Mouse (Mus musculus): ENCODE measurements around the gene Gpr35.

Gpr35 gene

DNA sequence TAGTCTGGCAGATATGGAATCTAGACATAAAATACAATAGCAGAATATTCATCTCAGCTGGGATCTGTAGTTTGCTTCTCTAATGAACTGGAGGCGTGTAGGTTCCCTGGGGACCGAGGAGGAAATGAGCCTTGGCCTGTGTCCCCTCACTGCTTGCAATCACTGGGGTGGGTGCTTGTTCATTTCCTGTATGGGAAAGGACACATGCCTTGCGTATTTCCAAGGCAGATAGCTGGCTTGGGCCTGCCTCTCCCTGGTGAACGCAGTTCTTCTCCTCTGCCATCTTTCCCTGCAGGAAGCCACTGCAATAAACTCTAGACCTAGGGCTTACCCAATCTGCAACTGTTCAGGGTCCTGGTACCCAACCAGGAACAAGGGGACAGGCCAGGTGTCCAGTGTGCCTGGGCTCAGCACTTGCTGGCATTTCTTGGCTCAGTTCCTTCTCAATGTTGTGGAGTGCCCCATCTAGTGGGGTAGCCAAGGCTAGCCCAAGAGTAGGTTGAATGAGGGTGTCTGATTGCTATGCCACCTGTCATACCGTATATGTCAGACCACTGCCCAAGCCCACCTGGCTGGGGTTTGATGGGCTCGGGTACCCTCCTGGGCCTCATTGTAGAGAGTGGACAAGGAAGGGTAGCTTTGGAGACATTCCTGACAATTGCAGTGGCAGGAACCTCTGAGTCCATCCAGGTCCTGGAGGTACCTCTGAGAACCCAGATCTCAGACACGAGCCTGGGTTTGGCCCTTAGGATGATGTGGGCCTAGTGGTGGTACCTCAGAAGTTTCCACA is 30.6 kb downstream of the Gpr35 start:
- peak in 1 of 2 experiments; percentile 18 for DNase-seq (ENCODE audit: low spot score in 2 of 2)

DNA sequence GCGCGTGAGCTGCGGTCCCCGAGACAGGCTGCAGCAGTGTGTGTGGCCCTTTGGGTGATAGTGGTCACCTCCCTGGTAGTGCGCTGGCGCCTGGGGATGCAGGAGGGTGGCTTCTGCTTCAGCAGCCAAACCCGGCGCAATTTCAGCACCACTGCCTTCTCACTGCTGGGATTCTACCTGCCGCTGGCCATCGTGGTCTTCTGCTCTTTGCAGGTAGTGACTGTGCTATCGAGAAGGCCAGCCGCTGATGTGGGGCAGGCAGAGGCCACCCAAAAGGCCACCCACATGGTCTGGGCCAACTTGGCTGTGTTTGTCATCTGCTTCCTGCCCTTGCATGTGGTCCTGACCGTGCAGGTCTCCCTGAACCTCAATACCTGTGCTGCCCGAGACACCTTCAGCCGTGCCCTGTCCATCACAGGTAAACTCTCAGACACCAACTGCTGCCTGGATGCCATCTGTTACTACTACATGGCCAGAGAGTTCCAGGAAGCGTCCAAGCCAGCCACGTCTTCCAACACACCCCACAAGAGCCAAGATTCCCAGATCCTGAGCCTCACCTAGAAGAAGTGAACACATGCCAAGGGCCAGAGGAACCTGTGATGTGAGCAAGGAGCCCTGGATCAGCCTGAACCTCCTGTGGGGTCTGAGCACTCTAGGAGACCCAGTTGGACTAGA is 32.4 kb downstream of the Gpr35 start:
- DNase-seq (ENCODE audit: low spot score in 2 of 2): peak in 1 of 2 experiments; percentile 10

DNA sequence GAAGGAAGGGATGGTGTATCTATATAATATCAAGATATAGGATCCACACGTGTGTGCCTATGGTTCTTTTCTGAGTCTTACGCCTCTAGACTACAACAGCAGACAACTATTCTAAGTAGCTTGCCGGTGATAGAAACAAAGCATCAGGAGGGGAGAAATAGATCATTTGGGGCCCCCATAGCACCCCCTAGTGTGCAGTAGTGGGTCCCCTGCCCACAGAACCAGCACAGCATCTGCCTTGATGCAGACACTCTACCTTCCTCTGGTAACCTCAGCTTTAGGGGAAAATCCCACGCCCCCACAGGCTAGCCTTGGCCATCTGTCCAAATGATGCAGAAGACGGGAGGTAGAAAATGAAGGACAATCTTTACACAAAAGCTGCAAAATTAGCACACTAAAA is 34.3 kb downstream of the Gpr35 start:
- DNase-seq (ENCODE audit: low spot score in 2 of 2): peak in 1 of 2 experiments; percentile 25

DNA sequence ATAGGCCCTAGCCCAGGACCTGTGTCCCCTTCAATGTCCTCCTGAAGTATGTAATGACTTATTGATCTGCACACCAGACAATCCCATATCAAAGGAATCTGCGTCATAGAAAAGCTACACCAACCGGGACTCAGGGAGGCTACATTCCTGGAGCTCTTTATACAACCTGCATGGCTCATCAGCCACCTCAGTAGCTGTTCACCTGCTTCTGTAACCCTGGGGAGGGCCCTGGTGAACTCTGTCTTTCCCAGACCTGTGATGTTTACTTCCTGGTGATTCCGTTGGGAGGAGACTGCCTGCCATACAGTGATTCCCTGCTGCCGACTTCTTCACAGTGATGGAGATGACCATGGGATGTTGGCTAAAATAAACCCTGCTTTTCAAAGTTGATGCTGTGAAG is 38.2 kb downstream of the Gpr35 start:
- peak in 1 of 2 experiments; percentile 5 for DNase-seq (ENCODE audit: low spot score in 2 of 2)

DNA sequence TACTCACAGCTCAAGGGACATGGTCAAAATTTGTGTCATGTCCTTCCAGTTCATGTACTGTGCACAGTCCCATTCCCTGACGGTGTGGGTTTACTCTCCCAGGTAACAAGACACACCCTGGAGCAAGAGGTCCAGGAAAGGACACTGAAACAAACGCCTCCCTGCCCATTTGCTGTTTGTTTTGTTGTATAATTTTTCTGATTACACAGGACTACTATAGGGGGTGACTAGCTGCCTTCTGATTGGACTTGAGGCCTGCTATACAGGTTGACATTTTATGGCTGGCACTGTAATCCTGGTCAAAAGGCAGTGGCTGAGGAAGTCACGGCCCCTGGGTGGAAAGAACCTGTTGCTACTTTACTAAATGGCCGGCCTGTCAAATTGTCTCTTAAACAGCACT is 39.2 kb downstream of the Gpr35 start:
- DNase-seq (ENCODE audit: low spot score in 2 of 2): peak in 1 of 2 experiments; percentile 4

DNA sequence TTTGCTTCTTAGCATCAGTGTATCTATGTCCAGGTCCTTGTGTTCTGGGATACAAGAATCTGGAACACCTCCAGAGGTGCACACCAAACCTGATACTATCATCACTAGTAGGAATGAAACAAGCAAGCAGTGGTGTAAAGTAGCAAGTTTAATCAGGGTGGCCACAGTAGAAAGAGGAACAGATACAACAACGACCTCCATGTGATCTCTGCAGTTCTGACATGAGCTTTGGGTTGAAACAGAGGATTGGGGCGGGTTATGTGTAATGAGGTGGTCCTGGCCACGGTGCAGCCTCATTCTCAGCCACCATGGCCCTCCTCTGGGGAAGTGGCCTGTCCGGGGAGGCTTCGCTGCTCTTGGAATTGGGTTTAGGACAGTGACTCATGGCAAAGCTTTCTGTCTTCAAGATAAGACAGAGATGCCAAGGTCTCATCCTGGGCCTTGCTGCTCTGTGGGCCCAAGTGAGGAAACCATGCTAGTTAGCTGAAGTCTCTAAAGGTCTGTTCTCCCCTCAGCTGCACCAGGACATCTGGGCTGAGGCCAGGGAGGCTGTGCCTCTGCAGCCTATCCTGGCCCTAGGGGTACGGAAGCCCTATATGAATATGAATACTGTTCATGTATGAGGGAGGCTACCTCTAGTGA is 41.7 kb downstream of the Gpr35 start:
- DNase-seq (ENCODE audit: low spot score in 2 of 2): no peak

DNA sequence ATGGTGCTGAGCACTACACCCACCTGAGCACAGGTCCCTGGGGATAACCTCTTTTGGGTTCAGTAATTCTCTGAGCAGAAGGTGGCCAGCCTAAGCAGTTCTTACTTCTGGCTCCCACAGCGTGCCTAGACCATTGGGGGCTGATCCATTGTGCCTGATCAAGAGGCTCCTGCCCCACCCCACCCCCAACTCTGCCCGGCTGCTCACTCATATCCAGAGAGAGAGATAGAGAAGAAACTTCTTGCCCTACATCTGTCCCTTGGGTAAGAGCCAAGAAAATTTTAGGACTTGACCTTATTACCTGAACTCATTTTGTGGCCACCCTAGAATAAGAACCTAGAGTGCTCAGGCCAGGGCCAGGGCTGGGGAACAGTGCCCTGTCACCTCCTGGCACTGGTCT is 42.2 kb downstream of the Gpr35 start:
- no peak for DNase-seq (ENCODE audit: low spot score in 2 of 2)

DNA sequence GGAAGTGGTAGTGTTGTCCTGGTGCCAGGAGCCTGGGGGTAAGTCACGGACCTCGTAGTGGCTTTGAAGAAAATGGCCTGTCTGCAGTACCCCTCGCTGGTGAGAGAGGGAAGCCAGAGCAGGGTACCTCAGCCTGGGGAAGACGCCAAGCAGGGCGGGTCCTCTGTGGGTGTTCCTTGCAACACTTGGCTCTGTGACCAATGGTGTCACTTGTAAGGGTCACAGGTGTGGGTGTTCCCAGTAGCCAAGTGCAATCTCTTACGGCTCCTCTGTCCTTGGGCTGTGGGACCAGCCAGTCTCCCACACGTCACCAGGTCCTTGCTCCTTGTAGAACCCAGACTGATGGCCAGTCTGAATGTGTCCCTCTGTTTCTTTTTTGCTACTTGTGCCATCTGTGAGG is 55.4 kb downstream of the Gpr35 start, which contains the start of gene Aqp12:
Gene Aqp12, plus strand, starts transcription at position 274 of the 400 bp plus-strand sequence.
- no peak for DNase-seq (ENCODE audit: low spot score in 2 of 2)

DNA sequence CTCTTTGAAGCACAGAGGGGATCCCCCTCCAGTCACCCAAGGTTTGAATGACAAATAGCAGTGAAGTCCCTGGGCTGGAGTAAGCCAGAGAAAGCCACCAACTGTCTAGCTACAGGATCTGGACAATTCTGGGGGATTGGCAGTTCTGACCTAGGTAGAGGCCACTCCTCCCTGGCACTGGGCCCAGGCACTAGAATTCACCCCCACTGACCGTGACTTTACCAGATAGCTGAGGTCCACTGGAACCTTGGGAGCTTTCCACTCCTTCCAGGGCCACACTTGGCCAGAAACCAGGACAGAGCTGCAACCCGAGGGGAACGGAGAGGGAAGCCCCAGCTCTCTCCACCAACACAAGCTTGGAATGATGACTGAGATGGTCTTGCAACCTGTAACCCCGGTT is 58.5 kb downstream of the Gpr35 start:
- DNase-seq (ENCODE audit: low spot score in 2 of 2): no peak

DNA sequence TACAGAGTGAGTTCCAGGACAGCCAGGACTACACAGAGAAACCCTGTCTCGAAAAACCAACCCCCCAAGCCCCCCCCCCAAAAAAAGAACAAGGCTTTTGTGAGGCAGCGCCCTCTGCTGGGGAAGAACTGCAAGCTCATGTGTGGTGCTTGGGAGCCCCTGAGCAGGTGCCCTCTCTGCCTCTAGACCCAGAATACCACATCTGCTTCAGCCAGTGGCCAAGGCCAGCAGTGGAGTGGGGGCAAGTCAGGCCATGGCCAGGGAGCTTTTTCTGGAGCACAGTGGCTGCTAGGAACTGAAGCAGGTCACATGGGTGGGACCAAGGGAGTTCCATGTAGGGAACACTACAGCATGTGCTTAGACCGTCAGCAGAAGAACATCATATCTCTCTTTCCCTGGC is 60.1 kb downstream of the Gpr35 start:
- peak in 1 of 2 experiments; percentile 37 for DNase-seq (ENCODE audit: low spot score in 2 of 2)

DNA sequence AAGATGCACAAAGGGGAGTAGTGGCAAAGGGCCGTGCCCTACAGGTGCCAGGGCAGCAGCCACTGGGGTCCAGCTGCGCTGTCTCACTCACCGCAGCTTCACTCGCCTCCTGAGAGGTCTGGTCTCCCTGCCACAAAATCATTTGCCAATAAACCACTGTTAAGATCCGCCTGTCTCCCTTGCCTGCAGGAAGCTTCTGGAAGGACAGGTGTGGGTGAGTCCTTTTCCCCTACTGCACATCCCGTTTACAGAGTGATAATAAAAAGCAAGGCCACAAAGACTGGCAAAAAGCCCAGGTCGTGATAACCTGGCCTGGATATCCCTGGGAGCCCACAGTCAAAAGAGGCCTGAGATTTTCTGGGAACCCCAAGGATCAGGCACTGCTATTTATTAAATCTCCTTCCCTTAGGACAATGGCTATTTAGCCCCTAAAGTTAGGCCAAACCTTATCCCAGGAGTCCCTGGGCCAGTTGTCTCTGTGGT is 61.5 kb downstream of the Gpr35 start:
- DNase-seq (ENCODE audit: low spot score in 2 of 2): no peak

DNA sequence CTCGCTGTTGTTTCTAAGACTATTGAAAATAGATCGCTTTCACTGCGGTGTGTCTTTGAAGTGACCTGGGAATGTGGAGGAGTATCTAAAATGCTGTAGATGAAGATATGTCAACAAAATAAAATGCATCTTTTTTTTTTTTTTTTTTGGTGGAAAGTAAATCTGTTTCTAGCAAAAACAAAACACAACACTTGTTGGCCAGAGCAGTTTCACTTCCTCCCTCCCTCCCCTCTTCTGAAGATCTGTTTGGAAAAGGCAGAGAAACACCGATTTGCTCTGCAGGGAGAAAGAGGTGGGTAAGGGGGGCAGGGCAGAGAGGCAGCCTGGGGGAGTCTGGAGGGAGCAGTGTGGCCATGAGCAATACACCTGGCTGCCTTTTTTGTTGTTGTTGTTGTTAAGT is 62.7 kb downstream of the Gpr35 start:
- DNase-seq (ENCODE audit: low spot score in 2 of 2): no peak

DNA sequence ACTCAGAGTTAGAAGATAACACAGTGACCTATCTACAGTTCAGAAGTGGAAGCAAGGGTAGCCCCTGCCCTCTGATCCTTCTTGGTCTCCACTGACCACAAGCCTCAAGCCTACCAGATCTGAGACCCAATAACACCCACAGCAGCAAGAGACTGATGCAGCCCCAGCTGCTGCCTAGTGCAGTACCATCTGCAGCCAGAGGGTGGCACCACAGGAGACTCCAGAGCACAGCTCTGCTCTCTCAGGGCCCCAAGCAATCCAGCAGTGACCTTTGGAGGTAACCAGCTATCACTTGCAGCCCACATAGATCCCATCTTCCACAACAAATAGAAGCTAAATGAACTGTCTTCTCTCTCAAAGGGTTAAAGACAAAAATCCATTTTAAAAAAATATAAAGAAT is 63.8 kb downstream of the Gpr35 start:
- peak; percentile 52 to 84 for DNase-seq (ENCODE audit: low spot score in 2 of 2)

DNA sequence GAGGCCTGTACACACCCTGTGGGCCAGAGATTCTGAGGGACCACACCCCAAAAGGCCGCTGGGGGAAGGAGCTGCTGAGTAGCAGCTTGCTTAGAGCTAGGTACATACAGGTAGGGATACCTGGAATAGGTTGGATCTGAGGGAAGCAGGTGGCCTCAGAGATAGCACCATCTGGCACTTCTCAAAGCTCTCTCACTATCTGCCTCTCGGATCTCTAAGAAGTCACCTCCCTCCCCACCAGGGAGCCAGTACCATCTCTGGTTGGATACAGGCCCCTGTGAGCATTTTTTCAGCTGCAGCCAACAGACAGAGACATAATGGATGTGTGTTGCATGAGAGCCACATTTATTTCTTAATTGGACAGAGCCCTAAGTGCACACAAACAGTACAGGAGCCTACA is 64.5 kb downstream of the Gpr35 start:
- no peak for DNase-seq (ENCODE audit: low spot score in 2 of 2)

DNA sequence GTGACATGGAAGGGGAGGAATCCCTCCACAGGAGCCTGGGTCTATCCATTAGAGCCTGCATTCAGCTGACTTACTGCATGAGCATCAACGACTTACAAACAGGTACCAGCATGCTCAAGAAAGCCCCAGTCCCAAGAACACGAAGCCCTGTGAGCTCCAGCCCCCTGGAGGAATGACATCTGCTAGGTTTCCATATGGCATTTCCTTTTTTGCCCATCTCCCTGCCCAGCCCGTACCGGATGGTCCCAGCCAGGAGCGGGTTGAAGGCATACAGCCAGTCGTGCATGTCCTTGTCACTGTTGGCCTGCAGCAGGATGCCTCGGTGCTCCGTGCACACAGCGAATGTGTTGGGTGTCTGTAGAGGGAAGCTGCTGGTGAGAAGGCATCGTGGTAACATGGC is 68.1 kb downstream of the Gpr35 start:
- no peak for DNase-seq (ENCODE audit: low spot score in 2 of 2)

DNA sequence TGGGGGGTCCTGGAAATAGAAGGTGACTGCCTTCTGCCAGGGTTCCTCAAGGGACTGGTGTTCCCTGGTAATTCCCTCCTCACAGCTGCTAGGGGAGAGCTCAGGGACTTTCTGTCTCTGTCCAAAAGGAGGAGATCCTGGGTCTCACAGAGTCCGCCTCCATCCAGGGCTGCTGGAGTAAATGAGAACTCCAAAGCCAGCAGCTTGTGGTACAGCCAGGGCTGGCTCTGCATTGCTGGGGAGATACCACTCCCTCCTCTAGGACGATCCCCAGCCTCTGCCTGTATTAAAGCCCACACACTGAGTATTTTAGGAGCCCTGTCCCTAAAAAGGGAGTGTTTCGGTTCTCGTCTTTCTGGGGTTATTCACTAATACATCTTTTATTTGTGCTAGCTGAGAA is 69.9 kb downstream of the Gpr35 start:
- no peak for DNase-seq (ENCODE audit: low spot score in 2 of 2)

DNA sequence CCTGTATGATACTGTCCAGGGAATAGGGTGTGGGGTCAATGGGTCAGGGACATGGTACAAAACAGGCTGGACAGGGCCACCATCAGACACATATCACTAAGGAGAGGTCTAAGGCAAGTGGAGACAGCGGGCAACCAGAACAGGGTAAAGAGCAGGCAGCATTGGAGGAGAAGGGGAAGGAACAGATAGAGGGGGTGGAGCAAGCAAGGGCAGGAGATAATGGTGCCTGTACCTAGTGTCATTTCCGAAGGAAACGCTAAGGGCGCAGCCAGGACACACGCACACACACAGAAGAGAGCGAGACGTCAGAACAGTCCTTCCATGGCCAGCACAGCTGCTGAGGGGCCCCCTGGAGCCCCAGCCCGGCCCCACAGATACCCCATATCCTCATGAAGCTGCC is 75.9 kb downstream of the Gpr35 start:
- DNase-seq (ENCODE audit: low spot score in 2 of 2): no peak

DNA sequence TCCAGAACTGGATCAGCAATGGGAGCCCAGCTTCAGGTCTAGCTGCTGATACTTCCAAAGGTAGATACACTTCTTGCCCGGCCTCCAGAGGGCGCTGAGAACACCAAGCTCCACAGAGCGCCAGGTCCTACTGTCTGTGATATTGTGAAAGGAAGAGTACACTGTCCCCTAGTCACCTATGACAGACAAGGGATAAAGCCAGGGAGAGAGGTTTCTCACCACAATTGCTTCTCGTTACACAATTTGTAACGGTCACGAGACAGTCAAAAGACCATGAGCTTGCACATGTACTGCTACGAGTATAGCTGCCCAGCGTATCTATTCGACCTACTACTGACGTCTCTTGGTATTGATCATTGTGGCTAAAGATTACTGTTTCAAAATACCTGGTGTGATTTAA is 78.7 kb downstream of the Gpr35 start:
- no peak for DNase-seq (ENCODE audit: low spot score in 2 of 2)

DNA sequence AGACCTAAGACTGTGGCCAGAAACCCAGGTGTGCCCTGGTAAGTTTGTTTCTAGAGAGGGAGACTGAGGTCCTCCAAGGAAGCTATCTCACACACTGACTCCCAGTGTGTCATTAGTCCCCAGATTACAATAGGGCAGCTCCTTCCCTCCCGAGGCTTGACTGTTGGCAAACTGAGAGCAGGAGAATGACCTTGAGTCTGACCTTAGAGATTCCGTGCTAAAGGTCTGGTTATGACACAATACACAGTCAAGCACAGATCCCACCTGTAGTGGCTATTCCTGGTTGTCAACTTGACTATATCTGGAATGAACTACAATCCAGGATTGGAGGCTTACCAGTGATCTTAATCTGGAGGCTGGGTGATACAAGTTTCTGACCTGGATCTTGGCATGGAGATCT is 79.4 kb downstream of the Gpr35 start:
- DNase-seq (ENCODE audit: low spot score in 2 of 2): no peak

DNA sequence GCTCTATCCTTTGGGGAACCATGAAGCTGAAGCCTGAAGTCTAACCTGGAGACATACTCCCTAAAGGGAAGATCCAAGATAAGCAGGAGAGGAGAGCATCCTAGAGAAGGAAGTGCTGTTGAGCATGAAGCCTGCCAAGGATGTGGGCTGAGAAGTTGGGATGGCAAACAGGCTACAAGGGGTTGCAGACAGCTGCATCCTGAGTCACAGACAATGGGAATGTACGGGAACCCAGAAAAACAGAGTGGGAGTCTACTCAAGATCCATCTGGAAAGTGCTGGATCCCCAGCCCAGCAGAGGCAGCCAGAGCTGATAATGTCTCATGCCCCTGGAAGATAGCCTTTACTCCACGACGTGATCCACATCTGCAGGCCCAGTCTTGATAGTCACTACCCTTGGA is 80.5 kb downstream of the Gpr35 start:
- no peak for DNase-seq (ENCODE audit: low spot score in 2 of 2)

DNA sequence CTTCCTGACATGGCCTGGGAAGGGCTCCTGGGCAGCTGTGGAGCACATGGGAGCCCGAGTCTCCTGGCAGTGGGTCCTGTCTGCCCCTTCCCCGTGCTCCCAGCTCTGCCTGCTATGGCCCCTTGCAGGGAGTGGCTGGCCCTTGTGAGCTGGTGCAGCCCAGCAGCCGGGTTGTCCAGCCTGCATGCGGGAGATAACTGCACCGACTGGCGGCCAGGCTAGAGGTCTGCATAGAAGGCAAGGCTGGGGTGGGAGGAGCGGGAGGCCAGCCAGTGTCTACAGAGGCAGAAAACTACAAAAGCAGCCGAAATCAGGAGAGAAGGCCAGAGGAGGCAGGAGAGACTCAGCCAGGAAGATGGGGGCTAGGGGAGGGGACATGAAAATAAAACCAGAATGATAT is 83.3 kb downstream of the Gpr35 start:
- DNase-seq (ENCODE audit: low spot score in 2 of 2): no peak

DNA sequence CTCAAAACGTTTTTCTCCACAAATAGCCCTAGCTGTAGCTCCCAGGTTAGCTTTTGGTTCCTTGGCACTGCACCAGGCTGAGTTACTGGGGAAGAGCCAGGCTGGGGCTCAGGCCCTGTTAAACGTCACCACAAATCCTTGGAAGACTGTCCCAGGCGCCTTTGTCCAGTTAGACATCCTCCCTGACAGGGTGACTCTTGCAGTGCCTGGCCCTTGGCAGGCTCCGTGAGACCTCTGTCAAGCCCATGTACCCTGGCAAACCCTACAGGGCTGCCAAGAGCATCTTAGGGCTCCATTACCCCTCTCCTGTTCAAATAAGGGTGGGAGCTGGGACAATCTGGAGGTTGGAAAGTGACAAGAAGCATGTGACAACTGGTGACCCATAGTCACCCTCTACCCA is 85.3 kb downstream of the Gpr35 start:
- no peak for DNase-seq (ENCODE audit: low spot score in 2 of 2)
